7 mouse cellular contexts compared by ENCODE assay signal in genomic region chr11:120580190-120580589, GRCm38 (mm10). TPM values are rescaled to one million over a fixed set of nuclear protein-coding genes. Genes with fewer than 3 reads are reported as not detected.
DNase-seq lines count a peak whose midpoint lies in the region; ATAC-seq lines count a peak whose summit lies in the region.

No protein-coding gene starts in this region.

- no peak for ATAC-seq in forebrain, embryonic 11.5 days (replicated peaks; ENCODE audit: low FRiP score)
- no peak for ATAC-seq in lung, embryonic 15.5 days (ENCODE audit: borderline replicate concordance, extremely low read depth, low FRiP score, low TSS enrichment)
- ATAC-seq in stomach, embryonic 14.5 days (ENCODE audit: insufficient number of reproducible peaks, insufficient read depth, low FRiP score, low read depth): no peak

- peak; percentile 24 for DNase-seq in urinary bladder, postnatal 25 days (ENCODE audit: low spot score)
- no peak for DNase-seq in urinary bladder, adult 2 months (ENCODE audit: low spot score)
- no peak for DNase-seq in forebrain, embryonic 11.5 days (ENCODE audit: low spot score)
- peak; percentile 48 for DNase-seq in kidney, adult 18-20 months
- DNase-seq in layer of hippocampus, postnatal 14 days (ENCODE audit: low spot score in 2 of 2): no peak

- no peaks in the 10 kb centered on the region for H3K27me3 ChIP-seq in forebrain, embryonic 11.5 days (ENCODE audit: control insufficient read depth, insufficient read depth, low read length)
- H3K27me3 ChIP-seq in lung, embryonic 15.5 days: no peaks in the 10 kb centered on the region
- no peaks in the 10 kb centered on the region for H3K27me3 ChIP-seq in stomach, embryonic 14.5 days (ENCODE audit: control insufficient read depth, insufficient read depth, low read length)

- H3K4me1 ChIP-seq in forebrain, embryonic 11.5 days (replicated peaks; ENCODE audit: control insufficient read depth, insufficient read depth, low read length): peaks cover 10% of the 10 kb centered on the region
- peaks cover 30% of the 10 kb centered on the region for H3K4me1 ChIP-seq in lung, embryonic 15.5 days
- H3K4me1 ChIP-seq in stomach, embryonic 14.5 days (ENCODE audit: control insufficient read depth, insufficient read depth, low read length): peaks cover 18% of the 10 kb centered on the region

- peak overlapping the region; percentile 87 for H3K4me2 ChIP-seq in forebrain, embryonic 11.5 days (ENCODE audit: low read depth, low read length, severe bottlenecking)
- H3K4me2 ChIP-seq in lung, embryonic 15.5 days: peak overlapping the region; percentile 89
- peak overlapping the region; percentile 95 for H3K4me2 ChIP-seq in stomach, embryonic 14.5 days (replicated peaks; ENCODE audit: low read depth, low read length)

- WGBS in forebrain, embryonic 11.5 days: 70% methylated on average over 7 of the region's 7 CpGs
- WGBS in lung, embryonic 15.5 days: 49% methylated on average over 7 of the region's 7 CpGs
- WGBS in stomach, embryonic 14.5 days: 48% methylated on average over 7 of the region's 7 CpGs

- peaks cover 22% of the 10 kb centered on the region for H3K36me3 ChIP-seq in forebrain, embryonic 11.5 days (ENCODE audit: control insufficient read depth, insufficient read depth, low read length)
- peaks cover 42% of the 10 kb centered on the region for H3K36me3 ChIP-seq in lung, embryonic 15.5 days
- H3K36me3 ChIP-seq in stomach, embryonic 14.5 days (ENCODE audit: control insufficient read depth, insufficient read depth, low read length): peaks cover 33% of the 10 kb centered on the region

- H3K27ac ChIP-seq in forebrain, embryonic 11.5 days (ENCODE audit: low read depth, low read length): no peak overlapping the region
- peak overlapping the region; percentile 94 for H3K27ac ChIP-seq in lung, embryonic 15.5 days
- H3K27ac ChIP-seq in stomach, embryonic 14.5 days (ENCODE audit: low read length): peak overlapping the region; percentile 94; the same call in 1 of the 2 replicates

- peak overlapping the region; percentile 80 for H3K9ac ChIP-seq in forebrain, embryonic 11.5 days (ENCODE audit: low read length)
- H3K9ac ChIP-seq in lung, embryonic 15.5 days: peak overlapping the region; percentile 86
- H3K9ac ChIP-seq in stomach, embryonic 14.5 days (replicated peaks; ENCODE audit: low read depth, low read length): peak overlapping the region; percentile 96

- H3K4me3 ChIP-seq in forebrain, embryonic 11.5 days (ENCODE audit: low read depth, low read length): peak overlapping the region; percentile 97
- peak overlapping the region; percentile 83 for H3K4me3 ChIP-seq in lung, embryonic 15.5 days
- H3K4me3 ChIP-seq in stomach, embryonic 14.5 days (ENCODE audit: low read depth, low read length): peak overlapping the region; percentile 91

- H3K9me3 ChIP-seq in forebrain, embryonic 11.5 days (ENCODE audit: control insufficient read depth, low read length): peaks cover 3% of the 10 kb centered on the region; the same call in 1 of the 2 replicates
- no peaks in the 10 kb centered on the region for H3K9me3 ChIP-seq in lung, embryonic 15.5 days
- H3K9me3 ChIP-seq in stomach, embryonic 14.5 days (ENCODE audit: control insufficient read depth, low read depth, low read length): 0 out of 2 replicates have a peak, but pooled peaks cover 3% of the 10 kb centered on the region

RNA-seq across cellular contexts. Expression of gene Arhgdia, which starts 1.2 kb away (rescaled TPM):
- 399 and 409 TPM in 2 replicates for polyA plus RNA-seq in urinary bladder, adult 2 months (2012; rRNA removed)
- 621 and 667 TPM in 2 replicates for polyA plus RNA-seq in forebrain, embryonic 11.5 days (2014; fragmentation: Nextera tagmentation; extraction: Ambion mirVana)
- 697 and 699 TPM in 2 replicates for polyA plus RNA-seq in lung, embryonic 15.5 days (2015; fragmentation: Nextera tagmentation; extraction: Ambion mirVana)
- 575 and 578 TPM in 2 replicates for polyA plus RNA-seq in stomach, embryonic 14.5 days (2014; fragmentation: Nextera tagmentation; extraction: Ambion mirVana)
- total RNA-seq in layer of hippocampus, postnatal 14 days (2021): 100 to 1,000 TPM; 366 to 384 TPM

RNA-seq across cellular contexts. Expression of gene P4hb, which starts 7.1 kb away (rescaled TPM):
- polyA plus RNA-seq in urinary bladder, adult 2 months (2012; rRNA removed): 272 and 354 TPM in 2 replicates
- 439 and 476 TPM in 2 replicates for polyA plus RNA-seq in forebrain, embryonic 11.5 days (2014; fragmentation: Nextera tagmentation; extraction: Ambion mirVana)
- polyA plus RNA-seq in lung, embryonic 15.5 days (2015; fragmentation: Nextera tagmentation; extraction: Ambion mirVana): 847 and 883 TPM in 2 replicates
- 768 and 850 TPM in 2 replicates for polyA plus RNA-seq in stomach, embryonic 14.5 days (2014; fragmentation: Nextera tagmentation; extraction: Ambion mirVana)
- 100 to 1,000 TPM; 142 to 157 TPM for total RNA-seq in layer of hippocampus, postnatal 14 days (2021)

RNA-seq across cellular contexts. Expression of gene Alyref, which starts 18.0 kb away (rescaled TPM):
- 56.2 and 57.6 TPM in 2 replicates for polyA plus RNA-seq in urinary bladder, adult 2 months (2012; rRNA removed)
- 808 and 816 TPM in 2 replicates for polyA plus RNA-seq in forebrain, embryonic 11.5 days (2014; fragmentation: Nextera tagmentation; extraction: Ambion mirVana)
- polyA plus RNA-seq in lung, embryonic 15.5 days (2015; fragmentation: Nextera tagmentation; extraction: Ambion mirVana): 511 and 543 TPM in 2 replicates
- 314 and 411 TPM in 2 replicates for polyA plus RNA-seq in stomach, embryonic 14.5 days (2014; fragmentation: Nextera tagmentation; extraction: Ambion mirVana)
- total RNA-seq in layer of hippocampus, postnatal 14 days (2021): 10 to 100 TPM; 69.3 to 77.0 TPM

RNA-seq across cellular contexts. Expression of gene Anapc11, which starts 18.0 kb away (rescaled TPM):
- polyA plus RNA-seq in urinary bladder, adult 2 months (2012; rRNA removed): 112 and 116 TPM in 2 replicates
- polyA plus RNA-seq in forebrain, embryonic 11.5 days (2014; fragmentation: Nextera tagmentation; extraction: Ambion mirVana): 200 and 217 TPM in 2 replicates
- polyA plus RNA-seq in lung, embryonic 15.5 days (2015; fragmentation: Nextera tagmentation; extraction: Ambion mirVana): 215 and 222 TPM in 2 replicates
- polyA plus RNA-seq in stomach, embryonic 14.5 days (2014; fragmentation: Nextera tagmentation; extraction: Ambion mirVana): 234 and 267 TPM in 2 replicates
- 10 to 100 TPM; 88.0 to 96.5 TPM for total RNA-seq in layer of hippocampus, postnatal 14 days (2021)

RNA-seq across cellular contexts. Expression of gene Npb, which starts 28.1 kb away (rescaled TPM):
- 0.40 and 0.62 TPM in 2 replicates for polyA plus RNA-seq in urinary bladder, adult 2 months (2012; rRNA removed)
- not detected in 2 replicates for polyA plus RNA-seq in forebrain, embryonic 11.5 days (2014; fragmentation: Nextera tagmentation; extraction: Ambion mirVana)
- 0.78 and 1.4 TPM in 2 replicates for polyA plus RNA-seq in lung, embryonic 15.5 days (2015; fragmentation: Nextera tagmentation; extraction: Ambion mirVana)
- 13.0 and 13.7 TPM in 2 replicates for polyA plus RNA-seq in stomach, embryonic 14.5 days (2014; fragmentation: Nextera tagmentation; extraction: Ambion mirVana)
- total RNA-seq in layer of hippocampus, postnatal 14 days (2021): 1 to 10 TPM; 2.3 to 2.7 TPM

Comparison
In these comparisons a context has a peak if more than half of its experiments do, and no peak if none do; other contexts are left out.
1. DNase-seq: peak in urinary bladder, postnatal 25 days (single experiment) and kidney, adult 18-20 months (single experiment); none in urinary bladder, adult 2 months (single experiment), forebrain, embryonic 11.5 days (single experiment) and layer of hippocampus, postnatal 14 days (0 of 2).
2. Peak in every context shown above with its lines, with median percentiles within 50 percentile points of each other: H3K4me2 ChIP-seq, H3K4me3 ChIP-seq and H3K9ac ChIP-seq.